Mouse (Mus musculus): ENCODE data around the gene Gm10717.
A peak's percentile ranks its signal among the peaks of the same experiment; 100 is the strongest.
"Not testable (repeated sequence)": the region's sequence is repeated elsewhere in the genome, so short reads cannot be mapped to it uniquely, and the experiment has no call there.

Gene Gm10717

DNA sequence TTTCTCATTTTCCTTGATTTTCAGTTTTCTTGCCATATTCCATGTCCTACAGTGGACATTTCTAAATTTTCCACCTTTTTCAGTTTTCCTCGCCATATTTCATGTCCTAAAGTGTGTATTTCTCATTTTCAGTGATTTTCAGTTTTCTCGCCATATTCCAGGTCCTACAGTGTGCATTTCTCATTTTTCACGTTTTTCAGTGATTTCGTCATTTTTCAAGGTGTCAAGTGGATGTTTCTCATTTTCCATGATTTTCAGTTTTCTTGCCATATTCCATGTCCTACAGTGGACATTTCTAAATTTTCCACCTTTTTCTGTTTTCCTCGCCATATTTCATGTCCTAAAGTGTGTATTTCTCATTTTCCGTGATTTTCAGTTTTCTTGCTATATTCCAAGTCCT is 436 bp downstream of the Gm10717 start:
- peak; percentile 11 to 73 for DNase-seq (ENCODE audit: low spot score in 2 of 2)

DNA sequence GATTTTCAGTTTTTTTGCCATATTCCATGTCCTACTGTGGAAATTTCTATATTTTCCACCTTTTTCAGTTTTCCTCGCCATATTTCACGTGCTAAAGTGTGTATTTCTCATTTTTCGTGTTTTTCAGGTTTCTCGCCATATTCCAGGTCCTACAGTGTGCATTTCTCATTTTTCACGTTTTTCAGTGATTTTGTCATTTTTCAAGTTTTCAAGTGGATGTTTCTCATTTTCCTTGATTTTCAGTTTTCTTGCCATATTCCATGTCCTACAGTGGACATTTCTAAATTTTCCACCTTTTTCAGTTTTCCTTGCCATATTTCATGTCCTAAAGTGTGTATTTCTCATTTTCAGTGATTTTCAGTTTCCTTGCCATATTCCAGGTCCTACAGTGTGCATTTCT is 919 bp downstream of the Gm10717 start:
- DNase-seq (ENCODE audit: low spot score in 2 of 2) = not testable (repeated sequence)

GRCm38 (mm10) chr9:3026741-3027140 is 1.5 kb downstream of the Gm10717 start:
- DNase-seq (ENCODE audit: low spot score in 2 of 2) = not testable (repeated sequence)

DNA sequence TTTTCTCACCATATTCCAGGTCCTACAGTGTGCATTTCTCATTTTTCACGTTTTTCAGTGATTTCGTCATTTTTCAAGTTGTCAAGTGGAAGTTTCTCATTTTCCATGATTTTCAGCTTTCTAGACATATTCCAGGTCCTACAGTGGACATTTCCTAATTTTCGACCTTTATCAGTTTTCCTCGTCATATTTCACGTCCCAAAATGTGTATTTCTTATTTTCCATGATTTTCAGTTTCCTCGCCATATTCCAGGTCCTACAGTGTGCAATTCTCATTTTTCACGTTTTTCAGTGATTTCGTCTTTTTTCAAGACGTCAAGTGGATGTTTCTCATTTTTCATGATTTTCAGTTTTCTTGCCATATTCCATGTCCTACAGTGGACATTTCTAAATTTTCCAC is 2.0 kb downstream of the Gm10717 start:
- DNase-seq (ENCODE audit: low spot score in 2 of 2) = not testable (repeated sequence)

DNA sequence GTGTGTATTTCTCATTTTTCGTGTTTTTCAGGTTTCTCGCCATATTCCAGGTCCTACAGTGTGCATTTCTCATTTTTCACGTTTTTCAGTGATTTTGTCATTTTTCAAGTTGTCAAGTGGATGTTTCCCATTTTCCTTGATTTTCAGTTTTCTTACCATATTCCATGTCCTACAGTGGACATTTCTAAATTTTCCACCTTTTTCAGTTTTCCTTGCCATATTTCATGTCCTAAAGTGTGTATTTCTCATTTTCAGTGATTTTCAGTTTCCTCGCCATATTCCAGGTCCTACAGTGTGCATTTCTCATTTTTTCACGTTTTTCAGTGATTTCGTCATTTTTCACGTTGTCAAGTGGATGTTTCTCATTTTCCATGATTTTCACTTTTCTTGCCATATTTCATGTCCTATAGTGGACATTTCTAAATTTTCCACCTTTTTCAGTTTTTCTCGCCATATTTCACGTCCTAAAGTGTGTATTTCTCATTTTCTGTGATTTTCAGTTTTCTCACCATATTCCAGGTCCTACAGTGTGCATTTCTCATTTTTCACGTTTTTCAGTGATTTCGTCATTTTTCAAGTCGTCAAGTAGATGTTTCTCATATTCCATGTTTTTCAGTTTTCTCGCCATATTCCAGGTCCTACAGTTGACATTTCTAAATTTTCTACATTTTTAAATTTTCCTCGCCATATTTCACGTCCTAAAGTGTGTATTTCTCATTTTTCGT is 4.2 kb downstream of the Gm10717 start:
- DNase-seq (ENCODE audit: low spot score in 2 of 2) = peak in 1 of 2 experiments; percentile 55

GRCm38 (mm10) chr9:3030677-3031318 is 5.6 kb downstream of the Gm10717 start:
- DNase-seq (ENCODE audit: low spot score in 2 of 2) = not testable (repeated sequence)

DNA sequence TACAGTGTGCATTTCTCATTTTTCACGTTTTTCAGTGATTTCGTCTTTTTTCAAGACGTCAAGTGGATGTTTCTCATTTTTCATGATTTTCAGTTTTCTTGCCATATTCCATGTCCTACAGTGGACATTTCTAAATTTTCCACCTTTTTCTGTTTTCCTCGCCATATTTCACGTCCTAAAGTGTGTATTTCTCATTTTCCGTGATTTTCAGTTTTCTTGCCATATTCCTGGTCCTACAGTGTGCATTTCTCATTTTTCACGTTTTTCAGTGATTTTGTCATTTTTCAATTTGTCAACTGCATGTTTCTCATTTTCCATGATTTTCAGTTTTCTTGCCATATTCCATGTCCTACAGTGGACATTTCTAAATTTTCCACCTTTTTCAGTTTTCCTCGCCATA is 9.1 kb downstream of the Gm10717 start, which contains the start of gene Gm17535:
TSS of gene Gm17535 (plus strand) at position 301 of the 400 bp plus-strand sequence.
- not testable (repeated sequence) for DNase-seq (ENCODE audit: low spot score in 2 of 2)

GRCm38 (mm10) chr9:3036577-3036976 is 11.4 kb downstream of the Gm10717 start, which contains the start of gene Gm10715:
Gm10715 (plus strand) TSS chr9:3036877.
- DNase-seq (ENCODE audit: low spot score in 2 of 2) = not testable (repeated sequence)

DNA sequence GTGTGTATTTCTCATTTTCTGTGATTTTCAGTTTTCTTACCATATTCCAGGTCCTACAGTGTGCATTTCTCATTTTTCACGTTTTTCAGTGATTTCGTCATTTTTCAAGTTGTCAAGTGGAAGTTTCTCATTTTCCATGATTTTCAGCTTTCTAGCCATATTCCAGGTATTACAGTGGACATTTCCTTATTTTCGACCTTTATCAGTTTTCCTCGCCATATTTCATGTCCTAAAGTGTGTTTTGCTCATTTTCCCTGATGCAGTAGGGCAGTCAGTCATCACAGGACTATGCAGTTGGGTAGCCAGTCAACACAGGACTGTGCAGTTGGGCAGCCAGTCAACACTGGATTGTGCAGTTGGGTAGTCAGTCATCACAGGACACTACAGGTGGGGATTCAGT is 12.9 kb downstream of the Gm10717 start:
- not testable (repeated sequence) for DNase-seq (ENCODE audit: low spot score in 2 of 2)
